Mouse (Mus musculus) mesoderm, embryonic 11.5 days (tissue): ENCODE data around the gene Atp10a.

Experiments used
- DNase-seq: peaks from one replicate; pipeline ENCODE4 v3.0.0-alpha.2; 2012; ENCODE audit warnings: low read depth, low spot score

The Atp10a gene

GRCm38 (mm10) chr7:58736841-58737547, 81.0 kb downstream of the Atp10a start:
- DNase-seq, result peak; percentile 58

- no peak for DNase-seq
These were observed 84.2 kb downstream of the Atp10a start for GRCm38 (mm10) chr7:58740196-58740595.

- DNase-seq, result no peak
These were observed 84.9 kb downstream of the Atp10a start for GRCm38 (mm10) chr7:58740842-58741241.

GRCm38 (mm10) chr7:58742009-58742408, 86.0 kb downstream of the Atp10a start:
- DNase-seq, result no peak

- DNase-seq, result no peak
These were observed 86.7 kb downstream of the Atp10a start for GRCm38 (mm10) chr7:58742648-58743047.

- DNase-seq, result no peak
These were observed 87.7 kb downstream of the Atp10a start for GRCm38 (mm10) chr7:58743362-58744320.

GRCm38 (mm10) chr7:58746817-58747216, 90.9 kb downstream of the Atp10a start:
- DNase-seq, result no peak

- no peak for DNase-seq
These were observed 94.1 kb downstream of the Atp10a start for GRCm38 (mm10) chr7:58749904-58750612.

- DNase-seq, result no peak
These were observed 96.1 kb downstream of the Atp10a start for GRCm38 (mm10) chr7:58752041-58752440.

GRCm38 (mm10) chr7:58754076-58754475, 98.1 kb downstream of the Atp10a start:
- no peak for DNase-seq

GRCm38 (mm10) chr7:58754536-58754935, 98.6 kb downstream of the Atp10a start:
- DNase-seq, result no peak

GRCm38 (mm10) chr7:58755083-58755482, 99.1 kb downstream of the Atp10a start:
- DNase-seq, result no peak

GRCm38 (mm10) chr7:58755846-58756245, 99.9 kb downstream of the Atp10a start:
- DNase-seq, result no peak

- no peak for DNase-seq
These were observed 101.4 kb downstream of the Atp10a start for GRCm38 (mm10) chr7:58757331-58757730.

GRCm38 (mm10) chr7:58758396-58758795, 102.4 kb downstream of the Atp10a start:
- DNase-seq, result no peak

- no peak for DNase-seq
These were observed 103.3 kb downstream of the Atp10a start for GRCm38 (mm10) chr7:58759265-58759664.

- no peak for DNase-seq
These were observed 111.3 kb downstream of the Atp10a start for GRCm38 (mm10) chr7:58767257-58767656.

- DNase-seq, result no peak
These were observed 112.3 kb downstream of the Atp10a start for GRCm38 (mm10) chr7:58768253-58768652.

- DNase-seq, result peak; percentile 31
These were observed 114.3 kb downstream of the Atp10a start for GRCm38 (mm10) chr7:58770254-58770653.

- no peak for DNase-seq
These were observed 116.2 kb downstream of the Atp10a start for GRCm38 (mm10) chr7:58772048-58772690.

- no peak for DNase-seq
These were observed 123.2 kb downstream of the Atp10a start for GRCm38 (mm10) chr7:58779146-58779545.
